Mouse (Mus musculus) lung, embryonic 16.5 days (tissue): ENCODE results near the gene Spa17. TPM values are rescaled to one million over a fixed set of nuclear protein-coding genes. Genes with fewer than 3 reads are reported as not detected.

Experiments
- ATAC-seq: fragments of 200-750 bp; cut with Nextera tagmentation; 2 replicates; pipeline ENCODE4 v1.8.0; 2017; ENCODE audit warnings: low read depth, mild to moderate bottlenecking, moderate library complexity
- H3K27ac ChIP-seq: fragments of 300-500 bp; sonication (generic); 2 replicates; pipeline ENCODE4 v1.5.1; 2014; ENCODE audit warnings: mild to moderate bottlenecking, control low read depth, low read length
- H3K27me3 ChIP-seq: fragments of 300-500 bp; sonication (generic); 2 replicates; pipeline ENCODE4 v1.6.1; 2014; ENCODE audit warnings: low read depth, low read length, mixed read lengths; ENCODE audit not compliant: control insufficient read depth, insufficient read depth
- H3K36me3 ChIP-seq: fragments of 300-500 bp; sonication (generic); 2 replicates; pipeline ENCODE4 v1.6.1; 2014; ENCODE audit warnings: low read length; ENCODE audit not compliant: control insufficient read depth, insufficient read depth
- H3K4me1 ChIP-seq: fragments of 300-500 bp; sonication (generic); replicated peaks from 2 replicates; pipeline ENCODE4 v1.6.1; 2014; ENCODE audit warnings: low read length, mixed read lengths; ENCODE audit not compliant: control insufficient read depth, insufficient read depth
- H3K4me2 ChIP-seq: fragments of 300-500 bp; sonication (generic); 2 replicates; pipeline ENCODE4 v1.6.1; 2014; ENCODE audit warnings: low read depth, low read length, control low read depth
- H3K4me3 ChIP-seq: fragments of 300-500 bp; sonication (generic); 2 replicates; pipeline ENCODE4 v1.5.1; 2014; ENCODE audit warnings: mild to moderate bottlenecking, low read length, control low read depth
- H3K9ac ChIP-seq: fragments of 300-500 bp; sonication (generic); 2 replicates; pipeline ENCODE4 v1.6.1; 2014; ENCODE audit warnings: low read length, control low read depth
- H3K9me3 ChIP-seq: fragments of 300-500 bp; sonication (generic); 2 replicates; pipeline ENCODE4 v1.6.1; 2016; ENCODE audit warnings: low read length; ENCODE audit not compliant: control insufficient read depth
- WGBS: fragments of 180-500 bp; shearing (Covaris S2); extraction: QIAGEN DNeasy Blood & Tissue Kit; methylation state at CpG from one replicate; pipeline ENCODE4 v1.1.7; 2014; 5-methylcytosine and 5-hydroxymethylcytosine counted together
- polyA plus RNA-seq: library from polyadenylated mRNA; unstranded; fragments of >200 nt; fragmentation: Nextera tagmentation; extraction: Ambion mirVana; gene quantifications from 2 replicates; pipeline ENCODE4 v1.2.1, GENCODE M21; 2015

Gene Spa17
- polyA plus RNA-seq, 1 experiment from 2014 or later = 13.8 TPM

GRCm38 (mm10) chr9:37638721-37639120 is 25.2 kb upstream of the Spa17 start:
- Histone ChIP-seq H3K27me3 (no peaks in the 10 kb centered on the region), H3K9me3 (no peaks in the 10 kb centered on the region), H3K9ac (no peak overlapping the region), H3K27ac (peak overlapping the region; percentile 48), H3K36me3 (no peaks in the 10 kb centered on the region), H3K4me1 (peaks cover 17% of the 10 kb centered on the region; the same call in 1 of the 2 replicates), H3K4me3 (no peak overlapping the region), H3K4me2 (no peak overlapping the region)
- WGBS = 46% methylated on average over 3 of the region's 3 CpGs
- peak; percentile 86 for ATAC-seq

GRCm38 (mm10) chr9:37636800-37637542 is 23.4 kb upstream of the Spa17 start:
- ATAC-seq = peak; percentile 84
- no peaks in the 10 kb centered on the region for H3K36me3 ChIP-seq
- no peak overlapping the region for H3K4me3 ChIP-seq
- H3K27ac ChIP-seq = peak overlapping the region; percentile 31; the same call in 1 of the 2 replicates
- H3K27me3 ChIP-seq = no peaks in the 10 kb centered on the region
- 30% methylated on average over 6 of the region's 6 CpGs for WGBS
- H3K4me1 ChIP-seq = peaks cover 17% of the 10 kb centered on the region; the same call in 1 of the 2 replicates
- no peak overlapping the region for H3K4me2 ChIP-seq
- no peaks in the 10 kb centered on the region for H3K9me3 ChIP-seq
- no peak overlapping the region for H3K9ac ChIP-seq

- Histone ChIP-seq H3K4me1 (peaks cover 17% of the 10 kb centered on the region; the same call in 1 of the 2 replicates), H3K4me3 (no peak overlapping the region), H3K27ac (peak overlapping the region; percentile 31; the same call in 1 of the 2 replicates), H3K9ac (no peak overlapping the region), H3K9me3 (no peaks in the 10 kb centered on the region), H3K27me3 (no peaks in the 10 kb centered on the region), H3K36me3 (no peaks in the 10 kb centered on the region), H3K4me2 (no peak overlapping the region)
- 14% methylated on average over 7 of the region's 7 CpGs for WGBS
- ATAC-seq = no peak
Observed at GRCm38 (mm10) chr9:37636335-37636734, 22.8 kb upstream of the Spa17 start.

- no peaks in the 10 kb centered on the region for H3K36me3 ChIP-seq
- H3K9me3 ChIP-seq = no peaks in the 10 kb centered on the region
- peaks cover 15% of the 10 kb centered on the region; the same call in 1 of the 2 replicates for H3K4me1 ChIP-seq
- no peaks in the 10 kb centered on the region for H3K27me3 ChIP-seq
- no peak overlapping the region for H3K4me2 ChIP-seq
- H3K27ac ChIP-seq = no peak overlapping the region
- no peak overlapping the region for H3K9ac ChIP-seq
- 86% methylated on average over 3 of the region's 3 CpGs for WGBS
- ATAC-seq = no peak
- H3K4me3 ChIP-seq = no peak overlapping the region
Observed at GRCm38 (mm10) chr9:37634269-37634668, 20.7 kb upstream of the Spa17 start.

GRCm38 (mm10) chr9:37632305-37632704 is 18.8 kb upstream of the Spa17 start:
- no peak for ATAC-seq
- no peaks in the 10 kb centered on the region for H3K9me3 ChIP-seq
- H3K36me3 ChIP-seq = no peaks in the 10 kb centered on the region
- no peaks in the 10 kb centered on the region for H3K27me3 ChIP-seq
- 88% methylated on average over 2 of the region's 2 CpGs for WGBS
- H3K4me3 ChIP-seq = no peak overlapping the region
- no peak overlapping the region for H3K4me2 ChIP-seq
- H3K4me1 ChIP-seq = peaks cover 8% of the 10 kb centered on the region; the same call in 1 of the 2 replicates
- H3K27ac ChIP-seq = no peak overlapping the region
- no peak overlapping the region for H3K9ac ChIP-seq

- no peaks in the 10 kb centered on the region for H3K9me3 ChIP-seq
- 65% methylated on average over 2 of the region's 2 CpGs for WGBS
- H3K4me2 ChIP-seq = no peak overlapping the region
- H3K27me3 ChIP-seq = no peaks in the 10 kb centered on the region
- H3K4me1 ChIP-seq = peaks cover 3% of the 10 kb centered on the region; the same call in 1 of the 2 replicates
- no peak for ATAC-seq
- no peak overlapping the region for H3K27ac ChIP-seq
- no peak overlapping the region for H3K9ac ChIP-seq
- H3K4me3 ChIP-seq = no peak overlapping the region
- no peaks in the 10 kb centered on the region for H3K36me3 ChIP-seq
Observed at GRCm38 (mm10) chr9:37629941-37630340, 16.4 kb upstream of the Spa17 start.

GRCm38 (mm10) chr9:37628581-37628980 is 15.1 kb upstream of the Spa17 start:
- no peak for ATAC-seq
- Histone ChIP-seq H3K36me3 (no peaks in the 10 kb centered on the region), H3K4me1 (peaks cover 3% of the 10 kb centered on the region; the same call in 1 of the 2 replicates), H3K27ac (no peak overlapping the region), H3K9me3 (no peaks in the 10 kb centered on the region), H3K4me2 (no peak overlapping the region), H3K4me3 (no peak overlapping the region), H3K27me3 (no peaks in the 10 kb centered on the region), H3K9ac (no peak overlapping the region)
- 72% methylated on average over 4 of the region's 4 CpGs for WGBS

GRCm38 (mm10) chr9:37627263-37627662 is 13.7 kb upstream of the Spa17 start:
- Histone ChIP-seq H3K4me2 (no peak overlapping the region), H3K36me3 (no peaks in the 10 kb centered on the region), H3K4me1 (peaks cover 3% of the 10 kb centered on the region; the same call in 1 of the 2 replicates), H3K27ac (no peak overlapping the region), H3K9ac (no peak overlapping the region), H3K9me3 (no peaks in the 10 kb centered on the region), H3K4me3 (no peak overlapping the region), H3K27me3 (no peaks in the 10 kb centered on the region)
- 95% methylated on average over 1 of the region's 1 CpGs for WGBS
- no peak for ATAC-seq

GRCm38 (mm10) chr9:37626103-37626567 is 12.6 kb upstream of the Spa17 start:
- Histone ChIP-seq H3K9me3 (no peaks in the 10 kb centered on the region), H3K27me3 (no peaks in the 10 kb centered on the region), H3K9ac (no peak overlapping the region), H3K4me3 (no peak overlapping the region), H3K4me2 (no peak overlapping the region), H3K36me3 (no peaks in the 10 kb centered on the region), H3K4me1 (peaks cover 3% of the 10 kb centered on the region; the same call in 1 of the 2 replicates), H3K27ac (no peak overlapping the region)
- 0 out of 2 replicates have a peak, but pooled peaks have one; percentile 7 for ATAC-seq
- 26% methylated on average over 3 of the region's 3 CpGs for WGBS
